Mouse (Mus musculus): ENCODE measurements around the gene Agtpbp1.

DNA sequence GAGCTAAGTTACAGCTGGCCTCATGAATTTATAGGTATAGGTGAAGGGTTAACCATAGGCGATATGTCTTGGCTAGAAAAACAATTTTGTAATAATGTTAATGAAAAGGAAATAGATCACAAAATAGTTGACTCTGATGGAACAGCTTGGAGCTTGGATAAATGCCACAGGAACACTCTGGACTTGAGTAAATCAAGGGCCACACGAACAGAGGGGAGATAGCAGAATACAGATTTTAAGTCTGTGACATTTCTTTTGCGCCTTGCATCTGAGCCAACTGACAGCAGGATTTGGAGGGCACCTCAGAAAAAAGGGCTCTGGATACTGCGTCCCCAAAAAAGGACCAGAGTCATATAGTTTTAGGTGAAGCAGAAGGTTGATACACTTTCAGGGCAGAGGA lies 20.5 kb downstream of the Agtpbp1 start:
- TF ChIP-seq CTCF (IDR thresholded peaks at IDR 0.05; ENCODE audit: control insufficient read depth, insufficient read depth, insufficient replicate concordance, low read depth, low read length) = no peak
- no peak for TF ChIP-seq POLR2A (IDR thresholded peaks at IDR 0.05; ENCODE audit: control insufficient read depth, low read depth, low read length)
